16 mouse cellular contexts compared by ENCODE assay signal in genomic region chr17:51240360-51240993, GRCm38 (mm10).
A peak's percentile ranks its signal among the peaks of the same experiment; 100 is the strongest.
DNase-seq lines count a peak whose midpoint lies in the region; ATAC-seq lines count a peak whose summit lies in the region.
"Had no signal": no experiment of that assay in that cellular context is flagged by ENCODE, and none has a peak within 500 bp of the region (broad histone marks: within the 10 kb centered on the region; RNA-seq: fewer than 3 reads in every experiment).

No protein-coding gene starts in this region.

- peak; percentile 40 for DNase-seq in adrenal gland, adult 2 months
- no peak for DNase-seq in adrenal gland, adult 18-20 months (ENCODE audit: low spot score in 2 of 2)
- peak; percentile 5 for DNase-seq in thymus, postnatal 25 days
- DNase-seq in thymus, postnatal 36 days, result no peak
- DNase-seq in mesoderm, embryonic 11.5 days (ENCODE audit: low read depth, low spot score), result peak; percentile 15
- DNase-seq in lung, postnatal 10 days, result no peak
- no peak for DNase-seq in cerebellum, postnatal 10 days
- DNase-seq: cerebellum, adult 2 months; gastrocnemius, postnatal 36 days; kidney, adult 18-20 months; kidney, postnatal 36 days; lung, postnatal 4 days; midbrain, embryonic 14.5 days; retina, postnatal 1 day; thymus, postnatal 4 days had no signal

- ATAC-seq in inflammation-experienced regulatory T-cells, adult 6 months, result no peak

Comparison
In these comparisons a context has a peak if more than half of its experiments do, and no peak if none do; other contexts are left out.
1. DNase-seq: peak in adrenal gland, adult 2 months (single experiment), thymus, postnatal 25 days (single experiment) and mesoderm, embryonic 11.5 days (single experiment); none in adrenal gland, adult 18-20 months (0 of 2), thymus, postnatal 36 days (0 of 2), lung, postnatal 10 days (single experiment) and cerebellum, postnatal 10 days (0 of 2).